Mouse (Mus musculus): ENCODE measurements around the gene Tst. TPM values are rescaled to one million over a fixed set of nuclear protein-coding genes. Genes with fewer than 3 reads are reported as not detected.
A peak's percentile ranks its signal among the peaks of the same experiment; 100 is the strongest.

Gene Tst
- polyA plus RNA-seq, 1 experiment: 9.8 TPM

DNA sequence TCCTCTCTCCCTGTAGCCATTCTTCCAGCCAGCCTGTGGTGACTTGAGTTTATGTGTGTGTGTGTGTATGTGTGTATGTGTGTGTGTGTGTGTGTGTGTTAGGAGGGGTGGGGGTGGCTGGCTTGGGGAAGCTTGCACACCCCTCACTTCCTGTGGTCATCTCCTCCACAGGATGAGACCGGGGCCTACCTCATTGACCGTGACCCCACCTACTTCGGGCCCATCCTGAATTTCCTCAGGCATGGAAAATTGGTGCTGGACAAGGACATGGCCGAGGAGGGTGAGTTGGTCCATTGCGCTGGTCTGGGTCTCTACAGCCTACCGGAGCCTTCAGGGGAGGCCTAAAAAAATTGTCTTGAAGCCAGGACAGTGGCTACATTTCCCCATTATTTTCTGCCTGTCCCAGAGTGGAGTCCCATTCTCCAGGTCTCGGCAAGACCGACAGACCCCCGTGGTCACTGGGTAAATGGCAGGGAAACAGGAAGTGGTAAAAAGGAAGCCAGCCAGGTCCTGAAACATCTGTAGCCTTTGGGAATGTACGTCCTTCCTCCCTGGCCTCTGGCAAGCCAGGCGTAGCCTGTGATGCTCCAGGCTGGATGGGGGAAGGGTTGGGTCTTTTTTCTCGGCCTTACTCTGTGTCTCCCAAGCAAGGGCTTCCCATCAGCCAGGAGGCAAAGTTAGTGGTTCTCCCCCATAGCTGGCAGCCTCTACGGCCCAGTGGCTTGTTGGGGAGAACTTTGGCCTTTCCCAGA is 24.3 kb upstream of the Tst start:
- peaks cover under 1% of the 10 kb centered on the region for H3K27me3 ChIP-seq (ENCODE audit: control insufficient read depth, insufficient read depth, insufficient read length)
- peak overlapping the region; percentile 46 for H3K4me3 ChIP-seq
- H3K4me2 ChIP-seq (ENCODE audit: low read depth): peak overlapping the region; percentile 90
- H3K36me3 ChIP-seq (ENCODE audit: control insufficient read depth, insufficient read depth): peaks cover 10% of the 10 kb centered on the region
- peaks cover 14% of the 10 kb centered on the region for H3K79me2 ChIP-seq (ENCODE audit: control insufficient read depth, insufficient read depth)
- H3ac ChIP-seq (ENCODE audit: control insufficient read depth, insufficient read length): no peak overlapping the region
- TF ChIP-seq MAX (IDR thresholded peaks at IDR 0.05; ENCODE audit: low read depth) (no peak), USF1 (IDR thresholded peaks at IDR 0.05; ENCODE audit: low read depth) (no peak), TCF3 (IDR thresholded peaks at IDR 0.05; ENCODE audit: insufficient read length, low read depth) (no peak), MYOD1 (IDR thresholded peaks at IDR 0.05; ENCODE audit: control insufficient read depth in 1 of 3, insufficient read length in 2 of 3, low read depth in 2 of 3) (no peak), REST (IDR thresholded peaks at IDR 0.05; ENCODE audit: insufficient read depth, insufficient read length) (no peak), MYOG (IDR thresholded peaks at IDR 0.05; ENCODE audit: control insufficient read depth in 1 of 3, insufficient read depth in 1 of 3, insufficient read length in 2 of 3, low read depth in 2 of 3) (no peak), POLR2A (IDR thresholded peaks at IDR 0.05; ENCODE audit: insufficient read length, low read depth) (no peak), CEBPB (IDR thresholded peaks at IDR 0.05; ENCODE audit: insufficient read depth, poor library complexity, severe bottlenecking) (no peak), POLR2AphosphoS2 (IDR thresholded peaks at IDR 0.05; ENCODE audit: insufficient read length, low read depth) (no peak), E2F4 (IDR thresholded peaks at IDR 0.05; ENCODE audit: insufficient read depth) (no peak), TCF12 (IDR thresholded peaks at IDR 0.05; ENCODE audit: insufficient read depth, poor library complexity, severe bottlenecking) (no peak), SRF (IDR thresholded peaks at IDR 0.05; ENCODE audit: control insufficient read depth, insufficient read length, low read depth) (no peak)

GRCm38 (mm10) chr15:78429139-78429459 is 23.4 kb upstream of the Tst start:
- H3K79me2 ChIP-seq (ENCODE audit: control insufficient read depth, insufficient read depth): peaks cover 14% of the 10 kb centered on the region
- peak overlapping the region; percentile 90 for H3K4me2 ChIP-seq (ENCODE audit: low read depth)

GRCm38 (mm10) chr15:78428391-78429138 is 22.9 kb upstream of the Tst start, which contains the start of gene Kctd17:
Gene Kctd17 (plus strand): TSS chr15:78428564.
- no peak for TF ChIP-seq USF1 (IDR thresholded peaks at IDR 0.05; ENCODE audit: low read depth)
- no peak for TF ChIP-seq REST (IDR thresholded peaks at IDR 0.05; ENCODE audit: insufficient read depth, insufficient read length)
- TF ChIP-seq TCF3 (IDR thresholded peaks at IDR 0.05; ENCODE audit: insufficient read length, low read depth): no peak
- peak in 2 of 3 experiments; percentile 60 to 65 for TF ChIP-seq MYOD1 (IDR thresholded peaks at IDR 0.05; ENCODE audit: control insufficient read depth in 1 of 3, insufficient read length in 2 of 3, low read depth in 2 of 3)
- TF ChIP-seq CEBPB (IDR thresholded peaks at IDR 0.05; ENCODE audit: insufficient read depth, poor library complexity, severe bottlenecking): no peak
- peak; percentile 79 for TF ChIP-seq POLR2A (IDR thresholded peaks at IDR 0.05; ENCODE audit: insufficient read length, low read depth)
- no peak for TF ChIP-seq MAX (IDR thresholded peaks at IDR 0.05; ENCODE audit: low read depth)
- peak in 2 of 3 experiments; percentile 38 to 49 for TF ChIP-seq MYOG (IDR thresholded peaks at IDR 0.05; ENCODE audit: control insufficient read depth in 1 of 3, insufficient read depth in 1 of 3, insufficient read length in 2 of 3, low read depth in 2 of 3)
- peak; percentile 73 for TF ChIP-seq POLR2AphosphoS2 (IDR thresholded peaks at IDR 0.05; ENCODE audit: insufficient read length, low read depth)
- no peak for TF ChIP-seq TCF12 (IDR thresholded peaks at IDR 0.05; ENCODE audit: insufficient read depth, poor library complexity, severe bottlenecking)
- no peak for TF ChIP-seq E2F4 (IDR thresholded peaks at IDR 0.05; ENCODE audit: insufficient read depth)
- TF ChIP-seq SRF (IDR thresholded peaks at IDR 0.05; ENCODE audit: control insufficient read depth, insufficient read length, low read depth): peak; percentile 83
- Histone ChIP-seq H3ac (ENCODE audit: control insufficient read depth, insufficient read length) (peak within 1 kb of the TSS; percentile 26), H3K27me3 (ENCODE audit: control insufficient read depth, insufficient read depth, insufficient read length) (peaks cover 15% of the 10 kb centered on the region)

More at GRCm38 (mm10) chr15:78429139-78429459, 23.4 kb upstream of the Tst start:
- no peak for TF ChIP-seq TCF3 (IDR thresholded peaks at IDR 0.05; ENCODE audit: insufficient read length, low read depth)
- H3K4me3 ChIP-seq: peak overlapping the region; percentile 46
- H3ac ChIP-seq (ENCODE audit: control insufficient read depth, insufficient read length): peak overlapping the region; percentile 26
- peaks cover 10% of the 10 kb centered on the region for H3K36me3 ChIP-seq (ENCODE audit: control insufficient read depth, insufficient read depth)
- H3K27me3 ChIP-seq (ENCODE audit: control insufficient read depth, insufficient read depth, insufficient read length): peaks cover 10% of the 10 kb centered on the region

DNA sequence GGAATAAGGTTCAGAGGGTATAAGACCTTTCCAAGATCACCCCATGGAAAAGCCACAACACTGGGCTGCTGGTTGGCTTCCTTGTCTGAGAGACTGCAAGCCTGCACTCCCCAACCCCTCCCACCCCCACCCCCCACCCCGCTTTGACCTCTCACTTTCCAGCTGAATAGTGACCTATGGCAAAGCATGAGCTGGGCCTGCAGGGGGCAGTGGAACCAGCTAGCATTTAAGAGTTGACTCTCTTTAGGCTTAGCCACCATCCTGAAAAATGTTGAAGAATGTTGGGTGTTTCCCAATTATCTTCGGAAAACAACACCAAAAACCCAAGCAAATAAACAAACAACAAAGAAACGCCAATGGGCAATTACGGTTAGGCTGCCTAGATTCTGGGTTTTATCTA is 19.5 kb upstream of the Tst start:
- peaks cover 14% of the 10 kb centered on the region for H3K79me2 ChIP-seq (ENCODE audit: control insufficient read depth, insufficient read depth)
- no peak overlapping the region for H3ac ChIP-seq (ENCODE audit: control insufficient read depth, insufficient read length)
- TF ChIP-seq POLR2A (IDR thresholded peaks at IDR 0.05; ENCODE audit: insufficient read length, low read depth): no peak
- no peak for TF ChIP-seq USF1 (IDR thresholded peaks at IDR 0.05; ENCODE audit: low read depth)

More at GRCm38 (mm10) chr15:78428391-78429138, 22.9 kb upstream of the Tst start, which contains the start of gene Kctd17:
- Histone ChIP-seq H3K36me3 (ENCODE audit: control insufficient read depth, insufficient read depth) (peaks cover 10% of the 10 kb centered on the region), H3K4me2 (ENCODE audit: low read depth) (peak within 1 kb of the TSS; percentile 90), H3K79me2 (ENCODE audit: control insufficient read depth, insufficient read depth) (peaks cover 14% of the 10 kb centered on the region), H3K4me3 (peak within 1 kb of the TSS; percentile 46)

DNA sequence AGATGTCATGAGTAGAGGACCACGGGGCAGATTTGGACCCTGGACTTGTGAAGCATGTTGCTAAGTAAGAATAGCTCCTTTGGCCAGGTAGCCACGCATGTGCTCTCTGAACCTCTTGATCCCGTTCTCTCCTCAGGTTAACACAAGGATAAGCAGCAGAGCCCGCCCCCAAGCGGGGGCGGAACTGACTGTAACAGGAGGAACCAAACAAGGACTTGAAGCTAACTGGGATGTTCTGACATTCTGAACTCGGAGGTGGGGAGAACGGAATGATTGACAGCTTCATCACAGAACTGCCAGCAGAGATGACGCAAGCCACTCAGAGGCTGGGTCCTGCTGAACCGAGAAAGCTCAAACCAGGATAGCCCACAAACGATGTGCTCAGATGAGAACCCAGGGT is 18.8 kb upstream of the Tst start:
- H3K4me3 ChIP-seq: no peak overlapping the region
- no peak overlapping the region for H3ac ChIP-seq (ENCODE audit: control insufficient read depth, insufficient read length)
- H3K4me2 ChIP-seq (ENCODE audit: low read depth): no peak overlapping the region
- H3K27me3 ChIP-seq (ENCODE audit: control insufficient read depth, insufficient read depth, insufficient read length): peaks cover 25% of the 10 kb centered on the region
- H3K79me2 ChIP-seq (ENCODE audit: control insufficient read depth, insufficient read depth): peaks cover 7% of the 10 kb centered on the region
- 0 out of 2 replicates have a peak, but pooled peaks have one; percentile 5 for TF ChIP-seq CEBPB (IDR thresholded peaks at IDR 0.05; ENCODE audit: insufficient read depth, poor library complexity, severe bottlenecking)
- no peak for TF ChIP-seq MAX (IDR thresholded peaks at IDR 0.05; ENCODE audit: low read depth)
- no peak for TF ChIP-seq REST (IDR thresholded peaks at IDR 0.05; ENCODE audit: insufficient read depth, insufficient read length)
- no peak for TF ChIP-seq SRF (IDR thresholded peaks at IDR 0.05; ENCODE audit: control insufficient read depth, insufficient read length, low read depth)
- H3K36me3 ChIP-seq (ENCODE audit: control insufficient read depth, insufficient read depth): no peaks in the 10 kb centered on the region

More for the DNA sequence above, 19.5 kb upstream of the Tst start:
- Histone ChIP-seq H3K36me3 (ENCODE audit: control insufficient read depth, insufficient read depth) (no peaks in the 10 kb centered on the region), H3K4me2 (ENCODE audit: low read depth) (no peak overlapping the region), H3K4me3 (no peak overlapping the region), H3K27me3 (ENCODE audit: control insufficient read depth, insufficient read depth, insufficient read length) (peaks cover 21% of the 10 kb centered on the region)
